Mouse (Mus musculus): ENCODE measurements around the gene F2rl2. TPM values are rescaled to one million over a fixed set of nuclear protein-coding genes. Genes with fewer than 3 reads are reported as not detected.

Gene F2rl2
- total RNA-seq, 2 experiments from 2014 or later, result 1.2 to 1.3 TPM

GRCm38 (mm10) chr13:95671108-95671897, 25.4 kb upstream of the F2rl2 start:
- no peak for TF ChIP-seq CTCF (IDR thresholded peaks at IDR 0.05)
- intact Hi-C loops (cut with DNase I), result no loop called here
- no peak overlapping the region for H3K27ac ChIP-seq
- no peak for DNase-seq (ENCODE audit: extremely low spot score in 1 of 2, low spot score in 2 of 2)
- no peak overlapping the region for H3K4me3 ChIP-seq

- Histone ChIP-seq H3K4me3 (no peak overlapping the region), H3K27ac (no peak overlapping the region)
- no peak for DNase-seq (ENCODE audit: extremely low spot score in 1 of 2, low spot score in 2 of 2)
- no peak for TF ChIP-seq CTCF (IDR thresholded peaks at IDR 0.05)
- intact Hi-C loops (cut with DNase I), result no loop called here
Measured at GRCm38 (mm10) chr13:95672372-95672771, 24.3 kb upstream of the F2rl2 start.

- no peak for TF ChIP-seq CTCF (IDR thresholded peaks at IDR 0.05)
- H3K27ac ChIP-seq, result no peak overlapping the region
- H3K4me3 ChIP-seq, result no peak overlapping the region
- DNase-seq (ENCODE audit: extremely low spot score in 1 of 2, low spot score in 2 of 2), result no peak
- intact Hi-C loops (cut with DNase I), result no loop called here
Measured at GRCm38 (mm10) chr13:95679078-95679477, 17.6 kb upstream of the F2rl2 start.

GRCm38 (mm10) chr13:95679491-95679941, 17.1 kb upstream of the F2rl2 start:
- no peak for TF ChIP-seq CTCF (IDR thresholded peaks at IDR 0.05)
- Histone ChIP-seq H3K27ac (no peak overlapping the region), H3K4me3 (no peak overlapping the region)
- intact Hi-C loops (cut with DNase I), result no loop called here
- no peak for DNase-seq (ENCODE audit: extremely low spot score in 1 of 2, low spot score in 2 of 2)

- intact Hi-C loops (cut with DNase I), result no loop called here
- no peak for TF ChIP-seq CTCF (IDR thresholded peaks at IDR 0.05)
- DNase-seq (ENCODE audit: extremely low spot score in 1 of 2, low spot score in 2 of 2), result no peak
Measured at GRCm38 (mm10) chr13:95684656-95685244, 11.9 kb upstream of the F2rl2 start.

GRCm38 (mm10) chr13:95685736-95686135, 10.9 kb upstream of the F2rl2 start:
- intact Hi-C loops (cut with DNase I), result no loop called here
- Histone ChIP-seq H3K27ac (no peak overlapping the region), H3K4me3 (no peak overlapping the region)
- DNase-seq (ENCODE audit: extremely low spot score in 1 of 2, low spot score in 2 of 2), result no peak
- no peak for TF ChIP-seq CTCF (IDR thresholded peaks at IDR 0.05)

More at GRCm38 (mm10) chr13:95684656-95685244, 11.9 kb upstream of the F2rl2 start:
- no peak overlapping the region for H3K4me3 ChIP-seq
- H3K27ac ChIP-seq, result no peak overlapping the region

GRCm38 (mm10) chr13:95688576-95688975, 8.1 kb upstream of the F2rl2 start:
- no peak for DNase-seq (ENCODE audit: extremely low spot score in 1 of 2, low spot score in 2 of 2)
- no peak overlapping the region for H3K4me3 ChIP-seq
- no peak for TF ChIP-seq CTCF (IDR thresholded peaks at IDR 0.05)
- no peak overlapping the region for H3K27ac ChIP-seq
- intact Hi-C loops (cut with DNase I), result no loop called here

GRCm38 (mm10) chr13:95692201-95692600, 4.5 kb upstream of the F2rl2 start:
- no peak for TF ChIP-seq CTCF (IDR thresholded peaks at IDR 0.05)
- intact Hi-C loops (cut with DNase I), result no loop called here
- DNase-seq (ENCODE audit: extremely low spot score in 1 of 2, low spot score in 2 of 2), result peak in 1 of 2 experiments; percentile 24

GRCm38 (mm10) chr13:95696120-95696653, 466 bp upstream of the F2rl2 start:
- TF ChIP-seq CTCF (IDR thresholded peaks at IDR 0.05), result no peak
- DNase-seq (ENCODE audit: extremely low spot score in 1 of 2, low spot score in 2 of 2), result no peak
- Histone ChIP-seq H3K4me3 (no peak overlapping the region), H3K27ac (no peak overlapping the region)
- intact Hi-C loops (cut with DNase I), result loop anchor here (1.0 kb wide), 1 partner anchor 127 kb away; no protein-coding TSS in a partner anchor

More at GRCm38 (mm10) chr13:95692201-95692600, 4.5 kb upstream of the F2rl2 start:
- H3K27ac ChIP-seq, result no peak overlapping the region
- no peak overlapping the region for H3K4me3 ChIP-seq

- no peak for TF ChIP-seq CTCF (IDR thresholded peaks at IDR 0.05)
- DNase-seq (ENCODE audit: extremely low spot score in 1 of 2, low spot score in 2 of 2), result no peak
- no peak overlapping the region for H3K4me3 ChIP-seq
- intact Hi-C loops (cut with DNase I), result no loop called here
- H3K27ac ChIP-seq, result no peak overlapping the region
Measured at GRCm38 (mm10) chr13:95697874-95698273, 1.2 kb downstream of the F2rl2 start.

GRCm38 (mm10) chr13:95703376-95703775, 6.7 kb downstream of the F2rl2 start:
- no peak for DNase-seq (ENCODE audit: extremely low spot score in 1 of 2, low spot score in 2 of 2)
- intact Hi-C loops (cut with DNase I), result no loop called here
- Histone ChIP-seq H3K27ac (no peak overlapping the region), H3K4me3 (no peak overlapping the region)
- TF ChIP-seq CTCF (IDR thresholded peaks at IDR 0.05), result no peak

- intact Hi-C loops (cut with DNase I), result no loop called here
- Histone ChIP-seq H3K4me3 (no peak overlapping the region), H3K27ac (no peak overlapping the region)
- no peak for DNase-seq (ENCODE audit: extremely low spot score in 1 of 2, low spot score in 2 of 2)
- TF ChIP-seq CTCF (IDR thresholded peaks at IDR 0.05), result no peak
Measured at GRCm38 (mm10) chr13:95705589-95705988, 8.9 kb downstream of the F2rl2 start.
